Mouse (Mus musculus): ENCODE results near the gene Upk1a.
A peak's percentile ranks its signal among the peaks of the same experiment; 100 is the strongest.

The Upk1a gene

DNA sequence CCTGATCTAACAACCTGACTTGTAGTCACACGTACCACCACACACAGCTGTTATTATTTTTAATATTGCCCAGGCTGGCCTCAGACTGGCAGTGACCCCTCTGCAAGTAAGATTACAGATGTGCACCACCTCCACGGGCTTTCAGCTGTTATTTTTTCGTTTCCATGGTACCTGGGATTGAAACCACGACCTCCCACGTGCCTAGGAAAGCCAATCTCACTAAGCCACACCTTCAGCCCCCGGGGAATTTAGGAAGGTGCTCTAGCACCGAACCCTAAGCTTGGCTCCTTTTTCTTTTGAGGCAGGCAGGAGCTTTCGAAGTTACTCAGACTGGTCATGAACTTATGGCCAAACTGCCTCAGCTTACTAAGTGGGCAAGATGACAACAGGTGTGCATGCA lies 8.2 kb downstream of the Upk1a start:
- DNase-seq (ENCODE audit: low read depth, low spot score) = no peak

DNA sequence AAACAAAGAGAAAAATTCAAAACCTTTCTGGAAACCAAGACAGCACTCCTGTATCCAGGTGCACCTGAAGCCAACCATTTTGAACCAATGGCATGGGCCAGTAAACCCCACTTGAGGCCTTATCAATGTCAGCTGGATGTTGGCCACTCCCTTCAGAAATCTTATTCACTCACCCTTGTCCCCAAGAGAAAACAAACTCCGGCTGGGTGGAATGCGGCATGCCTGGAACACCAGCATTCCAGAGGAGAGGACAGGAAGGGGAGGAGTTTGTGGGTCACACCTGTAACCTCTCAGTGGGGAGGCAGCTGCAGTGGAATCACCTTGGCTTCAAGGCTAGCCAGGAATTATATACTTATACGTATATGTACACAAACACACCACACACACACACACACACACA lies 10.1 kb downstream of the Upk1a start:
- no peak for DNase-seq (ENCODE audit: low read depth, low spot score)

DNA sequence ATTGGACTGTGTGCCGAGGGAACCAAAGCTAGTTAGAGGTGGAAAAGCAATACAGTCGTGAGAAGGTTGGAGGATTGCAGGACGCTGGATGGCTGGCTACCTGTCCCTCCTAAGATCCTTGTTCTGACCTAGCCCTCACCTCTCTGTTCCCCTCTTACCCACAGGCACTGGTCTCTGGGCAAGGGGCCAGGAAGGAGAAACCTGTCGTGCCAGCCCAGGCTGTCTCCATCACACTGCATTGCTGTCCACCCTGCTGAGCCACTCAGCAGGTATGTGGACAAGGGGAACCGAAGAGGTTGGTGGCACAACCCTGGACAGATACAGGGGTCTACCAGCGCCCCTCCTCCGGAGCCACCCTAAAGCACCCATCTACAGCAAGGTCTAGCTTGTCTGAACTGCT lies 12.0 kb downstream of the Upk1a start:
- DNase-seq (ENCODE audit: low read depth, low spot score) = no peak

GRCm38 (mm10) chr7:30599933-30600353 lies 12.7 kb downstream of the Upk1a start:
- peak; percentile 88 for DNase-seq (ENCODE audit: low read depth, low spot score)

DNA sequence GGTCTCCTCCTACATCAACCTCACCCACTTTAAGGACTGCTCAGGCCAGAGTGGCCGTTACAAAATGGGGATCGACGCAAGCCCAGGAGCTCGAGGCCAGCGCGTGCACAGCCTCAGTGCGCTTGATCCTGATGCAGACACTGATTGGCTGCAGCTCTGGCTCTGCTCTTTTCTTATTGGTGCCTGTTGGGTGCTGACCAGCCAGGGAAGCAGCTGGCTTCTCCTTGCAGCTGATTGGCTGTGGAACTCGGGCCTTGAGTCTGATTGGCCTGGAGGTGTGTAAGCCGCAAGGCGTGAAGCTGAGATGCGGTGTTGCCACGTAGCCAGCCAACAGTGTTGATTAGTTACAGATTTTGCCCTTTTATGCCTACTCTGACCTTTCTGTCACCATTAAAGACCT lies 13.9 kb downstream of the Upk1a start, which contains the start of gene Zbtb32:
Gene Zbtb32 (minus strand): TSS at position 124 of the 400 bp plus-strand sequence.
- no peak for DNase-seq (ENCODE audit: low read depth, low spot score)

DNA sequence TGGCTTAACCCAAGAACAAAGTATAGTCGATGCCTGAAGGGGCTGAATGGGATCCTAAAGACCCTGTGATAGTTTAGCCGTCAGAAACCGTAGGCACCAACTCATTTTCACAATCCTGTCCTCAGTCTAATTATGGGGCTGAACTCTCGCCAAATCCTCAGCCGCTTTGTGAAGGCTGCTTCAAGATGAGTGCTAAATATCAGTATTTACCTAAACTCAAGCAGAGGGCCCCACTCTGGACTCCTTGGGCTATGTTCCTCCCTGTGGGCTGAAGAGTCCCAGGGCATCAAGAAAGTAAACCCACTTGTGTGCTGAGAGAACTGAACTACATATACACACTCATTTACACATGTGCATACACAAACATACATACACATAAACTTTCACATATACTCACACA lies 15.8 kb downstream of the Upk1a start:
- DNase-seq (ENCODE audit: low read depth, low spot score) = no peak

GRCm38 (mm10) chr7:30596093-30596492 lies 16.6 kb downstream of the Upk1a start:
- DNase-seq (ENCODE audit: low read depth, low spot score) = no peak

DNA sequence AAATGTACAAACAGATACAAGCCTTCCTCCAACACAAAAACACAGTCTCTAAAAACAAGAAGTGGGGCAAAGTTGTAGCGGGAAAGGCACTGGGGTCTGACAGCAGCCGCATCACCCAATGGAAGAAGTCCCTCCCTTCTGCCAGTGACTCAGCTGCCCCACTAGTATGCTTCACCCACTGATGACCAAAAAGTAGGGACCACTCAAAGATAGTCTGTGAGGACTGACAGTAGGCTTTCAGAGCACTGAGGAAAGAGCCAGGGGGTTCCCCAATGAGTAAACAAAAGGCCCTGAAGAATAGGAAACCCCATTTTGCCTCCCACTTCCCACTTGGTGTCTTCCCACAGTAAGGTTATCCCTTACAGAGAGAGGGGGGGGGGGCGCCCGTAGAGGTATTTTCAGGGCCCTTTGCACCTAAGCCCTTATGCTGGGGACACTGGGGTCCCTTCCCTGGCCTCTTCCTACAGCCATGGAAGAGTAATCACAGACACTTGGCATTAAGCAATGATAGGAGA lies 18.1 kb downstream of the Upk1a start:
- no peak for DNase-seq (ENCODE audit: low read depth, low spot score)

GRCm38 (mm10) chr7:30593579-30594509 lies 18.8 kb downstream of the Upk1a start:
- DNase-seq (ENCODE audit: low read depth, low spot score) = no peak

DNA sequence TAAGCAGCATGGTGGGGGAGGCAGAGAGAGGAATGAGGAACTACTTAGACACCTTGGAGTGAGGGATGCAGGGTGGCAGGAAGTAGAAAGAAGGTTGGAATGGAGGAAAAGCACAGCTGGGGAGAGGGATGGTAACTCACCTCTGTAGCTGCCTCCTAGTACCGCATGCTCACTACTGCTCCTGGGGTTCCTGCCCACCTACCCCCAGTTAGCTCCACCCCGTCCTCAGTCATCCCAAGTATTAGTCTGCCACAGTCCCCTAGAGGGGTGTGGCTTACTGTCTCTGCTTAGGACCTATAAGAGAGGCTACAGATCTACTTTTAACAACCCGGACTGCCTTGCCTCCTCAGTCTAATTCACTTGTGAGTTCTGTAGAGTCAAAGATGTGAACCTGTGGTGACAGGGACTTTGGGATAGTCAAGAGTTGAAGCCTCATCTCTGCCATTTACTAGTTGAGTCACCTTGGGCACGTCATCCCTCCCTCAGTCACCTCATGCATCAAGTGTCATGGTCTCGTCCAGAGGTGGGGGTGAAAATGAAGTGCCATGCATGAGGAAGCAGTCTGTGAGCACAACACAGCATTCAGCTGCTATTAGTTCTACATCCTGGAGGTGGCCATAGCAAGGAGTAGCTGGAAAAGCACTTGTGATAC lies 19.7 kb downstream of the Upk1a start:
- no peak for DNase-seq (ENCODE audit: low read depth, low spot score)

- no peak for DNase-seq (ENCODE audit: low read depth, low spot score)
These were observed 21.1 kb downstream of the Upk1a start for GRCm38 (mm10) chr7:30591605-30591951.

DNA sequence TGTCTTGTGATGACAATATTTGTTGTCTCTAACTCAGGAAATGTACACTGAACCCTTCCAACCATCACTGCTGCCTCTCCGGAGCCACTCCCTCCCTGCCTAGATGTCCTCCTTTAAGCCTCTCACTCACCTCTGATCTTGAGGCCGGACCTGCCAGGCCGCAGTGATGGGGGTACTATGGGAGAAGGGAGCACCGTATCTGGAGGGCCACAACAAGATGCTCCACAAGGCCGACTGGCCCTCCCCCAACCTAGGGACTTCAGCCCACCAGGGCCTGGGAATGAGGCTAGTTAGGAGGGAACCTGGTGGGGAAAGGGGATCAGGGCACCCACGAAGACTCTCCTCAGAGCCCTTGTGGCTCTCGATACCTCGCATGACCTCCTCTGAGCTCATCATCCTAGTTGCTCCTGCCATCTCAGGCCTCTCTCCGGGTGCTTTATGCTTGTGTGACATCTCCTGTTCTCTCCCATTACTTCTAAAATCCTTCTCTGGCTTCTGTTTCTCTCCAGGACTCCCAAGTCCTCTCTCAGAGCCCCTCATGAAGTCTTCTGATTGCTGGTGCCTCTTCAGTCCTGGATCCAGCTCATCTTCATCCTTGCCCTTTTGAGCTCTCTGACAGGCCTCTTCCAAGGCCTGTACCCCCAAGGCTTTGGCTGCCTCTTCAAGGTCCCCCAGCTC lies 21.6 kb downstream of the Upk1a start:
- DNase-seq (ENCODE audit: low read depth, low spot score) = no peak

DNA sequence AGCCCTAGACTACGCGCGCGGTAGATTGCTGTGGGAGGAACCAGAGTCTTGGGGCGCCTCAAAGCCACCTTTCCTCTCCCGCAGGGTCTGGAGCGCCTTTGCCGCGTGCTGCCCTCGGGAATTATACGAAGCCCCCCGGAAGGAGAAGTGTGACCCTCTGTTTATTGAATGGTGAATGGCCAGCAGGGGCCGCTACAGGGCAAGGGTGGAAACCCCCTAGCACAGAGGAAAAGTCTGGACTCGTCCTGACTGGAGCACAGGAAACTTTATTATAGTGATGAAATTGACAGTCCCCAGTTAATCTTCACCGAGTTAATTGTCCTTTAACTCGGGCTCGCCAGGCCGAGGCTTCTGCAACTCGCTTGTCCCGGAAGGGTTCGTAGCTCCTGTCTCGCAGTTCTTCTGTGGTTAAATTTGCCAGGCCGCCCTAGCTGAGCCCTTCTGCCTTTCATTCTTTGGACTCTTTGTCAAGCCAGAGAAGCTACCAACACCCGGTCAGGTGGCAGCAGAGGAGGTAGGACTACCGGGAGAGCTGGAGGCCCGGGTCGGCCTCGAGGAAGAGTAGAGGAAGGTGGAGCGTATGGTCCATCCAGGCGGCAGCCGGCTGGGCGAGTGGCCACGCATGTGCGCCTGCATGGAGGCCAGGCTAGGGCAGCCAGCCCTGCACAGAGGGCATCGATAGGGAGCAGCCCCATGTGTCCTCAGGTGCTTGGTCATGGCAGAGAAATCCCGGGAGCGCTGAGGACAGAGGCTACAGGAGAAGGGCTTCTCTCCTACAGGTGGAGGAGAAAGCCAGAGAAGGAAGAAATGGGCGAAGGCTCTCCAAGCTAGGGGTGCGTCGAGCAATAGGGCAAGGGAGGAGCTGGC lies 23.0 kb downstream of the Upk1a start:
- DNase-seq (ENCODE audit: low read depth, low spot score) = peak; percentile 89

DNA sequence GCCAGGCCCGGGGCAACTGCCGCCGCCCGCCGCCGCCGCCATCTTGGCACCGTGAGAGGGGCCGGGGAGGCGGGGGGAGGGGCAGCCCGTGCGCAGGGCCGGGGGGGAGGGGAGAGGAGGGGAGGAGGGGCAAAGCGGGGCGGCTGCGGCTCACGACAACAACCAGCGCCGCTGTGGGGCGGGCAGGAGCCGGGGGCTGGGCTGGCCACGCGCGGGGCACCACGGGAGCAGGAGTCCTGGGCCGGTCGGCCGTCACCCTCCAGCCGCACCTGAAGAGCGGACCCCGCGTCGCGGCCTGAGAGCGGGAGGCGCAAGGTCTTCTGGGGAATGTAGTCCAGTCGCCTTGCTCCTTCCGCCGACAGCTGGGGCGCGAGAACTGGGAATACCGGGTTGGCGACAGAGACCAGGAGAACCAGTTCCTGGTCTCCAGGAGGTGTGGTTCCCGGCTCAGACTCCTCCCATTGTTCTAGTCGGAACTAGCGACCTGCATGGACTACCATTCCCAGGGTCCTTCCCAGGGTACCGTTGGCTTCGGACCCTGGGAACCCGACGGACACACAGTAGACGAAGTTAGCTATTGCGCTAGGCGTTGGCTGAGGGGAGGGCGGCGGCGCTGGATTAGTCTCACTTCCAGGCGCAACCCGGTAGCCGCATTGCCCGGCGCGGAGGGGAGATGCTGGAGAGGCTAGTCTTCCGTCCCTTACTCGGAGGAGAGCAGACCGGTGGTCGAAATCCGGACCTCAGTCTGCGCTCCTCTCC lies 23.8 kb downstream of the Upk1a start, which contains the start of gene Kmt2b:
Gene Kmt2b (minus strand): TSS at position 51 of the 759 bp plus-strand sequence.
- peak; percentile 98 for DNase-seq (ENCODE audit: low read depth, low spot score)

DNA sequence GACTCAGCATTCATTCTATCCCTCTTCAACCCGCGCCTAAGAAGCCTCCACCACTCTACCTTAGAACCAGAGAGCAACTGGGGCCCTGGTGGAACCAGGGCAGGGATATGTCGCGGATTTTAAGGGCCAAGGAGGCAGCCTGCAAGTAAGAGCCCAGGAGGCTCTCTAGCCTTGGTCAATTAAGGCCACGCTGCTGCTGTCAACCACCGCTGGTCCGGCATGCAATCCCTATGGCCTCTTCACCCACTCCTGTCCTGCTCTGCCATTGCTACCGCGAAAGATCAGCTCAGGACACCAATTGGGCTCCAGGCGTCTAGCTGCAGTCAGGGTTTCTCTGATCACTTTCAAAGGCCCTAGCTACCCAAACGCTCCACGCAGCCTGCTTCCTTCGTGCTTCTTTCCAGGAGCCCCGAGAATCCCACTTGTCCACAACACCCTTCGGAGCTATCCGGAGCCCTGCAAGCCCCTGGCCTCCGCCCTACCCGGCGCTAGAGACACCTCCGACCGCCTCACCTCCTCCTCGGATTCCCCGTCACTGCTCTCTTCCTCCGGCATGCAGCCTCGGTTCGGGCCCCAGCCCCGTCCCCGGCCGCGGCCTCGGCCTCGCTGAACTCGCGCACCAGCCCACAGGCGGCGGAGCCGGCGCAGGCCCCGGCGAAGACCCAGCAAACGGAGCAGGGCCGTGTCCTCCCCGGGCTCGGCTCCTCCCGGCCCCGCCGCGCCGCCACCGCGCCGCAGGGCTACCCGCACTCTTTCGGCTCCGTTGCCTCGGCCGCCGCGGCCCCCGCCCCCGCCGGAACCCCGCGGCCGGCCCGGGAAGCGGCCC lies 24.6 kb downstream of the Upk1a start:
- no peak for DNase-seq (ENCODE audit: low read depth, low spot score)

DNA sequence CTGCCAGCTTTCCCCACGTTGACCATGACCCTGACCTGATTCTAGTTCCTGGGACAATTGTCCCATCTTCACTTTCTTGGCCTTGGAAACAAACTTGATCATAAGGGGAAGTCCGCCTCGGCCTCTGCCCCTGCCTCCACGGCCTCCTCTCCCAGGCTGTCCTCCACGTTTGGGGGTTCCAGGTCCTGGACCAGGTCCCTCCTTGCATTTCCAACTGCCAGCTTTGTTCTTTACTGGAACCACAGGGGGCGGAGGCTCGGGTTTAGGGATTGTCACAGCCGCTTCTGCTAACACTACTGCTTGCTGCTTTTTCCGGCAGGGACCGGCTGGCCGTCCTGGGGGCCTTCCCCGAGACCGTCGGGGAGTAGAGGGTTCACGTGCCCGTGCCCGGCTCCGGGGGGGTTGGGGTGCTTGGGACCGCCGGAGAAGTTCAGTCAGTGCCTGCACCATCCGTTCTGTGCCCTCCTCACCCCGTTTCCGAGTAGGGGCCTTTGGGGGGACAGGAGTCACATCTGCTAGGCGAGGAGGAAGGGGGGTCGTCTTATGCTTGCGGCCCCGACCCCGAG lies 26.1 kb downstream of the Upk1a start:
- no peak for DNase-seq (ENCODE audit: low read depth, low spot score)

- DNase-seq (ENCODE audit: low read depth, low spot score) = no peak
These were observed 27.5 kb downstream of the Upk1a start for GRCm38 (mm10) chr7:30585170-30585569.

GRCm38 (mm10) chr7:30584339-30584738 lies 28.3 kb downstream of the Upk1a start:
- no peak for DNase-seq (ENCODE audit: low read depth, low spot score)

GRCm38 (mm10) chr7:30581547-30581946 lies 31.1 kb downstream of the Upk1a start:
- DNase-seq (ENCODE audit: low read depth, low spot score) = no peak

All from mesoderm, embryonic 11.5 days (tissue).